Mouse (Mus musculus) adrenal gland, adult 2 months (tissue): ENCODE results near the gene Ndufa12. TPM values are rescaled to one million over a fixed set of nuclear protein-coding genes. Genes with fewer than 3 reads are reported as not detected.
A peak's percentile ranks its signal among the peaks of the same experiment; 100 is the strongest.

ENCODE experiments used
- DNase-seq: peaks from one replicate; pipeline ENCODE4 v3.0.0; 2021
- long read RNA-seq: library from polyadenylated mRNA; stranded (forward); transcript quantifications from one replicate; pipeline ENCODE4 v2.0.0, GENCODE M21; 2021
- polyA plus RNA-seq: library from polyadenylated mRNA; depleted of rRNA; stranded (reverse); fragments of >200 nt; gene quantifications from 2 replicates; pipeline ENCODE4 v1.2.3, GENCODE M21; 2012; rRNA removed
- total RNA-seq, 2 experiments: library from RNA; stranded (reverse); gene quantifications; 2 replicates each; pipeline ENCODE4 v1.2.3; 2021

Ndufa12 gene
- total RNA-seq (100 to 1,000 TPM; 406 to 525 TPM), polyA plus RNA-seq (18.2 and 24.4 TPM in 2 replicates)
- long read RNA-seq, transcript Ndufa12-201 (4 exons, 1,110 nt), result major isoform, 261 of 270 reads
- long read RNA-seq, partial matches to known transcripts, result 4 of 270 reads
- long read RNA-seq, other reads (novel, unspliced or antisense), result 5 of 270 reads

- DNase-seq, result peak; percentile 97
Observed at GRCm38 (mm10) chr10:94198482-94199405, at the start of gene Ndufa12. TSS of gene Ndufa12 (plus strand) at chr10:94198720.

GRCm38 (mm10) chr10:94151488-94151887, 47.0 kb upstream of the Ndufa12 start:
- DNase-seq, result no peak

DNA sequence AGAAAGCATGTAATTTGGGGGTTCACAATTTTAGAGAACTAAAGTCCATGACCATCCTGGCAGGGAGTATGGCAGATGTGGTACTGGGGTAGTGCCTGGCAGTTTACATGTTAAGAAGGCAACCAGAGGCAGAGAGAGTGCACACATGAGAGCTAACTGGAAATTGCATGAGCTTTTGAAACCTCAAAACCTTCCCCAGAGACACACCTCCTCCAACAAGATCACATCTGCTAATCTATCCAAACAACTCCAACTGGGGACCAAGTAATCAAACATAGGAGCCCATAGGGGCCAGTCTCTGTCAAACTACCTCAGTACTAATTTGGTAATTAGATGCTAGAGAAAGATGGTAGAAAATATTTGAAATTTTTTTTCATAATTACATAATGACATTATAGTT, 44.7 kb upstream of the Ndufa12 start:
- no peak for DNase-seq

GRCm38 (mm10) chr10:94158962-94159361, 39.6 kb upstream of the Ndufa12 start:
- DNase-seq, result no peak

DNA sequence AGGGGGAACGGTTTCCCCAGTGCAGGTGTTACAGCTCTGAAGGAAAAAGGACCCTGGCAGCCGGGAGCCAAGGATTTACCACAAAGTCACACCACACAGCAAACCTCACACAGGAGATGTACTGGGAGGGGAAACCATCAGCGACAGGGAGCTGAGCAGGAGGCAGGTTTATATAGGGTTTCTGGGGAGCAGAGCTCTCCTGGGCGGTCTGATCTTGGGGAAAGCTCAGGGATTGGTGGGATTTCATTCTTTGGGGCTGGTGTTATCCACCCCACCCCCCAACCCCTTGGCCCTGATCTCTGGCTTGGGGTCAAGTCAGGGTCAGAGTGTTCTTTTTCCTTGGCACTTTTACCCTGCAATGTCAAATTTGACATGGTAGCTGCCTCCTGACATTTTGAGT, 39.1 kb upstream of the Ndufa12 start:
- no peak for DNase-seq

GRCm38 (mm10) chr10:94161051-94161765, 37.3 kb upstream of the Ndufa12 start:
- DNase-seq, result peak; percentile 3

GRCm38 (mm10) chr10:94162031-94162430, 36.5 kb upstream of the Ndufa12 start:
- no peak for DNase-seq

DNA sequence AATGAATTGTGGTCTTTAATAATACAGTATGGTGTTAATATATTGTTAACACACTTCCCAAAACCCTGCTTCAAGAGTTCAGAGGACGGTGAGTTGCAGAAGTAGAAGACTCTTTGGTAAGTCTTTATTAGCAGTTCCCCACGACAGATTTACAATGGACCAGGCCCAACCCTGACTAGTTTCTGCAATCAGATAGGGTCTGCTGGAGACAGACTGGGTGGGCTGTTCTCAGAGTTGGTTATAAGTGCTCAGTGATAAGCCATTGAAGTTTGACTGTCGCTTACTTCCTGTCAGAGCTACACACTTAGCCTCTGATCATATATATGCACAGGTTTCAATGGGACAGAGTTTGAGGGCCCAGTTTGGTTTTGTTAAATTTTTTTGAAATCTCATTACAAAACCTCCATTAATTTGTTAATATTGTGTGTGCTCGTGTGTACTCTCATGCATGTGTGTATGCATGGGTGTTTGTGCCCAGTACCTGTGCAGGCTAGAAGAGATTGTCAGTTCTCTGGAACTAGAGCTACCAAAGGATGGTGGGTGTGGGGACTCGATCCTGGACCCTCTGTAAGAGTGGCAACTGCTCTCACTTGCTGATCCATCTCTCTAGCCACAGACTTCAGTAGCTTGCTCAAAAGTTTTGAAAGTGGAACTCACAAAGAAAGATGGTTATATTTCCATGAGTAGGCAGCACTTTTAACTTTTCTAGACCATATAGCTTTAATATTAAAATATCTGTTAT, 34.2 kb upstream of the Ndufa12 start:
- no peak for DNase-seq

GRCm38 (mm10) chr10:94165426-94165825, 33.1 kb upstream of the Ndufa12 start:
- DNase-seq, result no peak

DNA sequence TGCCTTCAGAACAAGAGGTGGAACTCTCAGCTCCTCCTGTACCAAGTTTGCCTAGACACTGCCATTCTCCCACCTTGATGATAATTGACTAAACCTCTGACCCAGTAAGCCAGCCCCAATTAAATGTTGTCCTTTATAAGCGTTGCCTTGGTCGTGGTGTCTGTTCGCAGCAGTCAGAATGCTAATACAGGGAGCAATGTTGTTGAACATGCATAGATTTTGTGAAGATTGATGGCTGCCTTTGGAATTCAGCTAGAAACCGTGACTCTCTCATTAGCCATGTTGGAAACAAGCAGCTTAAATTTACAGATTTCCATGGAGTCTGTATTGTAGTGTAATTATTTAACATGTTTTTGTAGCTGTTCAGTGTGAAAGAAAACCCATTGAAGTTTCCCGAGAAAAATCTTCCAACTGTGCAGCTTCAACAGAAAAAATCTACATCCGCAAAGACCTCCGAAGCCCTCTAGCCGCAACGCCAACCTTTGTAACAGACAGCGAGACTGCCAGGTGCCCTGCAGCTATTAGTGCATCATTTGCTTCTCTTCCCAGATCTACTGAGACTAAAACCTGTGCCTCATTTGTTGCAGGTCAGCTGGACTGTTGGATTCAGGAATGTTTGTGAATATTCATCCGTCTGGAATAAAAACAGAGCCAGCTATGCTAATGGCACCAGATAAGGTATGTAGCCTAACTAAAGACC, 31.3 kb upstream of the Ndufa12 start:
- no peak for DNase-seq

GRCm38 (mm10) chr10:94171440-94172130, 26.9 kb upstream of the Ndufa12 start:
- peak; percentile 15 for DNase-seq

DNA sequence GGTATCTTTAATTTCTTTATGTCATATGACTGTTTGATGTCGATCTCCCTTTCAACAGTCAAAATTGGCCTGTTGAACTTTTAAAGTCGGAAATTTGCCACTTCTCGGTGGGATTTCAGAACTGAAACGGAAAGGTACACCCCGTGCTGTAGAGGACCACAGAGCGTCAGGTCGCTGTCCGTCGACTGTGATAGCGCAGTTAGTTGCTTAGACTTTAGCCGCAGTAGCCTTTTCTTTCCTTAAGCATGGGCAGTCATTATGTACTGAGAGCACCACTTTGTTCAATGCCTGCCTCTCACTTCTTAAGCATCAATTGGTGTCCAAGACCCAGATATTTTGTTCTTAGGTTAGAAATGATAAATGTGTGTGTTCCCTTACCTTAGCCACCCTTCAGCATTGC, 26.4 kb upstream of the Ndufa12 start:
- DNase-seq, result no peak

GRCm38 (mm10) chr10:94172706-94173105, 25.8 kb upstream of the Ndufa12 start:
- no peak for DNase-seq

DNA sequence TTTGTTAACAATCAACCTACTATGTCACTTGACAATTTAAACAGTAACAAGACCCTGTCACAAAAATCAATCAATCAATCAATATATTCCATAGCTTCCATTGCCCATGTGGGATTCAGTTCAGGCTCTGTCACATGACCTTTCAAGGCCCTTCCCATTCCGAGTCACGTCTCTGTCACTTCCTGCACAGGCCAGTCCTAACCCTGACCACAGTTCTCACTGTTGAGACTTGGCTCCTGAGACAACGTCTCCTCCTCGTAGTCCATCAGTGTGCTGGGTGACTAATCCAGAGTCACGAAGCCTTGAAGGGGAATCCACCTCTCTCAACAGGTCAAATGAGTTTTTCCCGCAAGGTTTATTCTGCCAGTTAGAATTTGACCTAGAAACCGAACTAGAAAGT, 23.9 kb upstream of the Ndufa12 start:
- peak; percentile 63 for DNase-seq

GRCm38 (mm10) chr10:94183199-94183598, 15.3 kb upstream of the Ndufa12 start:
- no peak for DNase-seq

GRCm38 (mm10) chr10:94204973-94205372, 6.5 kb downstream of the Ndufa12 start:
- no peak for DNase-seq

DNA sequence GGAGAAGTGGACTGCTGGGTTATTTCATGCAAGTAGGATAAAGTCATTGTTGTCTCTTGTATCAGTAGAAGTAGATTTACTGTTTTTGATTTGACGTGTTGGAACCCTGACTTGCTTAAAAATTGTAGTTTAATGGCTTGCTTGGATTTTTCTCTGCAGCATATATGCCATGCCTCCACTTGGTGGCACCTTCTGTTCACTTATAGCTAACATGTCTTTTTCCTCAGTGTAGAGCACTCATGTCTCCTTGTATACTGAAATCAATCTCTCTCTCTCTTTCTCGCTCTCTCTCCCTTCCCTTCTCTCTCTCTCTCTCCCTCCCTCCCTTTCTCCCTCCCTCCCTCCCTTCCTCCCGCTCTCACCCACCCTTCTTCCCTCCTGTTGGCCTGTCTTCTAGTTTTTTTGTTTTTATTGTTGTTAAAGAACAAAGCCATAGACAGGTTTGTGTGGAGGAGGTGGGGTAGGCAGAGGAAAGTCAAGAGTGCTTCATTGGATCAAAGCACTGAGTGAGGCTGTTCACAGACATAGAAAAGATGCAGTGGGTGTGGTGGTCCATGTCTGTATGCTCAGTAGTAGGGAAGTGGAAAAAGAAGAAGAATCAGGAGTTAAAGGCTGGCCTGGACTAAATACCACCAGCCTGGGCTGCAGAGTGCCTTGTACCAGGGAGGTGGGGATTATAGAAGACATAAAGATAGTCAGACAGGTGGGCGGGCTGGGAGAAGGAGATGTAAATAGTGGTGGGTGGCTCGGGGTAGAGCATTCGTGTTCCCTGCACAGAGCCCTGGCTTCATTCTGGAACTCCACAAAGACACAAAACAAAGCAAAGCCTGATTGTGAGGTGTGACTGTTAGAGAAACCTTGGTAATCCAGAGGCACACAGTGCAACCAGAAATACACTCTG, 12.4 kb downstream of the Ndufa12 start:
- no peak for DNase-seq

DNA sequence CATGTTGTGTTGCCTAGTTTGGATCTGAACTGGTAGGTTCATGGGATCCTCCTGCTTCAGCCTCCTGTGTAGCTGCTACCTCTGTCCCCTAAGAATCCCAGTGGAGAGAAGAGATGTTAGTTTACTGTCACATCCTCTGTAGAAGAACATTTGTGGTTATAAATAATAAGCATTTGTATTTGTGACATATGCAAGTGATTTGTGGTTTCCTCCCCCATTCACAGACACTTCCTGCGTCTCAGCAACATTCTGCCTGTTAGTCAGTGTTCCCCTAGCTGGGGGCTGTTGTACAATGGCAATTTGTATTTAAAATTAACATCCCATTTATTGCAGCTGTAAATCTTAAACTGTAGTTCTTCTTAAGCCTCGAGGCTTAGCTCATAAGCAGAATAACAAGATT, 13.2 kb downstream of the Ndufa12 start:
- DNase-seq, result no peak

DNA sequence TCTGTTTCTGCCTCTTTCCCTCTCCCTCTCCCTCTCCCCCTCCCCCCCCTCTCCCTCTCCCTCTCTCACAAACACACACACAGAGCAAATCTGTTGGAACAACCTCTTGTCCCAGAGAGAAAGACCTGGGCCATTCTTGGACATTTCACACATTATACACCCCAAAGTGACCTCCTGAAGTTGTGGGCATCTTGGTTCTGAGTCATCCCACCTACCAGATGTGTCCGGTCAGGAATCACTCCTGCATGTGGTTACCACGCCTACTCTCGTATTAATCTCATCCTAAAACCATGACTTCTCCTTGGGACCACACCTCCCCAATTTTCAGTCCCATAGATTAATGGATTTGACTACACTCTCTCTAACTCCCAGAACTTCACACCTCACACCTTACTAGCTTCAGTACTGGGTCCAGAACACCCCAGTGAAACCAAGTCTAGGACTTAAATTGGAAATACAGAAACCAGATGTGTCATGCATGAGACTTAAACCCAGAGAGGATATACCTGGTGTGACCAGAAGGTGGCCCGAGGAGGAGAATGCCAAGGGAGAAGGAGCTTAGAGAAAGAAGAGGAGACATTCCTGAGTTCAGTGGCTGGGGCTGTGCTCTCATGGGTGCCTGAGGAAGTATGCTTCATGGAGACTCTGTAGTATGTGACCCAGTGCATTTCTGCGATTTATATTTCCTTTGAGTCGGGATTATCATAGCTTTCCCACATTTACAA, 26.7 kb downstream of the Ndufa12 start:
- DNase-seq, result no peak
